Mouse (Mus musculus) lung, postnatal 0 days (tissue): ENCODE data around the gene Tmem258.

ENCODE experiments used
- CTCF ChIP-seq: IDR thresholded peaks from 2 replicates; pipeline ENCODE4 v1.5.1; 2016; ENCODE audit warnings: antibody characterized with exemption, mild to moderate bottlenecking
- EP300 ChIP-seq: IDR thresholded peaks from 2 replicates; pipeline ENCODE4 v1.6.1; 2016; ENCODE audit warnings: antibody characterized with exemption, mild to moderate bottlenecking, control low read depth

- TF ChIP-seq EP300, result no peak
- TF ChIP-seq CTCF, result no peak
These were observed 28.1 kb downstream of the Tmem258 start for GRCm38 (mm10) chr19:10231871-10232270.
